Mouse (Mus musculus): ENCODE measurements at regions not wholly inside any gene's neighbourhood (a gene's known extent, or its start where the extent isn't known, plus 50 kb on each side); places are given as distances from the start of the nearest gene placed in this dataset.
A peak's percentile ranks its signal among the peaks of the same experiment; 100 is the strongest.
"Not testable (repeated sequence)": the region's sequence is repeated elsewhere in the genome, so short reads cannot be mapped to it uniquely, and the experiment has no call there.

GRCm38 (mm10) chr3:83416536-83416935, 288.8 kb downstream of the Dchs2 start:
- peak in 1 of 2 experiments; percentile 15 for DNase-seq
- intact Hi-C loops (cut with DNase I), result no loop called here

- peak in 1 of 2 experiments; percentile 4 for DNase-seq
- intact Hi-C loops (cut with DNase I), result no loop called here
These were observed 296.5 kb downstream of the Dchs2 start for GRCm38 (mm10) chr3:83424267-83424666.

DNA sequence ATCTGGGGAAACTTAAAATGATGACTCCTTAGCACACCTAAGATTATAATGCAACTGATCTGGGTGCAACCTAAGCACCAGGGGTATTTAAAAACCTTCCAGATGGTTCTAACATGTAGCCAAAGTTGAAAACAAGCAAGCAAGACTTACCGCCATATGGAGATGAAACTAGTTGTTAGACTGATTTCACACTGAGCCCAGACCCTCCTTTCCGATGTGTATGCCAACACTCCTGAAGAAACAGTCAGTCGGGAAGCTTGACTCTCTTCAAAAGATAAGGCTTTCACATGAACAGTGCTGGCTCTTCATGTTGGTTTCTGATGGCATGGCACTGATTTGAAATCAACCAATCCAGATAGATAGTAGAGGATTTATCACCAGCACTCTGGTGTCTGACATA, 301.6 kb downstream of the Dchs2 start:
- DNase-seq, result no peak
- intact Hi-C loops (cut with DNase I), result no loop called here

GRCm38 (mm10) chr3:83446154-83446667, 318.5 kb downstream of the Dchs2 start:
- intact Hi-C loops (cut with DNase I), result no loop called here
- DNase-seq, result no peak

- intact Hi-C loops (cut with DNase I), result no loop called here
- no peak for DNase-seq
These were observed 315.5 kb upstream of the Sfrp2 start for GRCm38 (mm10) chr3:83450662-83451061.

- peak in 1 of 2 experiments; percentile 30 for DNase-seq
- intact Hi-C loops (cut with DNase I), result no loop called here
These were observed 314.8 kb upstream of the Sfrp2 start for GRCm38 (mm10) chr3:83451317-83451716.

DNA sequence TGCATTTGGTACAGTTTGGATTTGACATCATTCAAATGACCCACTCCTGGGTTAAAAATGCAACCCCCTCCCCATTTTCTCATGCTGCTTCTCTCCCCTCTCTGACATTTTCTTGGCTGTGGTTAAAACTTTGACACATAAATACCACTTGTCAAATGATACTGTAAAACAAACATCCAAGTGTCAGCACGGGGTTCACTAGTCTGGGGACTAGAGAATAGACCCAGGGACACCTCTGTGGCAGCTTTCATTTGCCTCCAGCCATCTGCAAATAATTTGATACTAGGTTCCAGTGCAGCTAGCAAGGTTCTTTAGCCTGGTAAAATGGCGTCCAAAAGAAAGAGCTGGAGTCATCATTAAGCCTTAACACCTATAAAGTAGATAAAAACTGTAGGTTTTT, 312.7 kb upstream of the Sfrp2 start:
- DNase-seq, result no peak
- intact Hi-C loops (cut with DNase I), result no loop called here

DNA sequence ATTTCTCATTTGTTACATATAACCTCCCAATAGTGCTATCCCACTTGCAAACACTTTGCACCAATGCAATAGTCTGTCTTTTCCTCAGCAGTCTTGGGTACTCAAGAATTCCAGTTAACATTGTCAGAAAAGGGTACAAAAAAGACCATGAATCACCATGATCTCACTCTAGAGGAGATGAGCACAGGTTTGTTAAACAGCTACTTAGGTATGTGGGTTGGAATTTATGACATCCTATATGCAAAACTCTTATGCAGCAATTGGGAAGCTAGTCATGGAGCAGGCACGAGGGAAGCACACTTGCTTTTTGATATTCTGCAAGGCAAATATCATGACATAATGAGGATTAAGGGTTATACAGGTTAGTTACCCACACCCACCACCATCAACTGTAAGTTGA, 307.7 kb upstream of the Sfrp2 start:
- DNase-seq, result no peak
- intact Hi-C loops (cut with DNase I), result no loop called here

DNA sequence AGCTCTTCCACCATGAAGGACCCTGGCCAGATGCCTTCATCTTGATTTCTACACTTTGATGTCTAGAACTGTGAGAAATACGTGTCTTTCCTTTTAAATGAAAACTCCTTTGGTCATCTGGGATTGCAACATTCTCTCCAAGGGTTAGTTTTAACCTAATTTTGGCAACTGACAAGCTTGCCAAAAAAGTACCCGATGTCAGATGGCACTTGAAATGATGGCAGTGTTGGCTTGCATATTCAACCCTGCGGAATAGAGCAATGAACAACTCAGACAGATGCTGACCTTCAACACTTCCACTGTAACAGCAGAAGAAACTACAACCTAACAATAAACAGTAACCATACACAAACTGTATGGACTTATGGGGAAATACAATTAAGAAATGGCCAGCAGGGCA, 286.9 kb upstream of the Sfrp2 start:
- intact Hi-C loops (cut with DNase I), result no loop called here
- DNase-seq, result no peak

- no peak for DNase-seq
- intact Hi-C loops (cut with DNase I), result no loop called here
These were observed 285.9 kb upstream of the Sfrp2 start for GRCm38 (mm10) chr3:83480176-83480575.

DNA sequence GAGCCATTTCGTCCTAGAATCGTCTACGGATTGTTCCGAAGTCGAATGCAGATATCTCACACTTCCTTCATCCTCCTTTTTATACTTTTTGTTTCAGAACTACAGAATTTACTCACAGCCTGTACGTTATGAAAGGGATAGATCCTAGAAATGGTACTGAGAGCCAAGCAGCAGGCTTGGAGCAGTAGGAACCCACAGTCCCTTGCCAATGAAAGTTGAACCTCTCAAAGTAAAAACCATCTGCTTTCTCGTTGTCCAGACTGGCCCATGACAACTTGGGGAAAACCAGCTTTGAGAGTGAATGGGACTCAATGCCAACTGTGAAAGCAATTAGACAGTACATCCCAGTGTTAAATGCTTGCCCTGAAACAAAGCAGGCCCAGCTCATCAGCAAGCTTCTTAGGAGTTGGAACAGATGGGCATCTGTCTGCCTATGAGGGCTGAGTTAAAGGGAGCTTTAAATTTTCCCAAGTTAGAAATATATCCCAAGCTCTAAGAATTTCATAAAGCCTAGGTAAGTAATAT, 279.9 kb upstream of the Sfrp2 start:
- no peak for DNase-seq
- intact Hi-C loops (cut with DNase I), result no loop called here

DNA sequence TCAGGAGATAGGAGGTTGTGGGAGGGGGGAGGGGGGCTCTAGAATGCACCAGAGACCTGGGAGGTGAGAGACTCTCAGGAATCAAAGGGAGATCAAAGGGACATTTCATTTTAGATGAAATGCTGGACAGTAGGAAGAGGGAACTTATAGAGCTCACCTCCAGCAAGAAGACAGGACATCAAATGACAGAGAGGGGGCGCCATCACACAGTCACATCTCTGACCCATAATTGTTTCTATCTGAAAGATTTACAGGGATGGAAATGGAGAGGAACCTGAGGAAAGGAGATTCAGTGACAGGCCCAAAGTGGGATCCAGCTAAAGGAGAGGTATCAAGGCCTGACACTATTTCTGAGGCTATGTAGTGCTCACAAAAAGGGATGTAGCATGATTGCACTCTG, 270.5 kb upstream of the Sfrp2 start:
- DNase-seq, result no peak

DNA sequence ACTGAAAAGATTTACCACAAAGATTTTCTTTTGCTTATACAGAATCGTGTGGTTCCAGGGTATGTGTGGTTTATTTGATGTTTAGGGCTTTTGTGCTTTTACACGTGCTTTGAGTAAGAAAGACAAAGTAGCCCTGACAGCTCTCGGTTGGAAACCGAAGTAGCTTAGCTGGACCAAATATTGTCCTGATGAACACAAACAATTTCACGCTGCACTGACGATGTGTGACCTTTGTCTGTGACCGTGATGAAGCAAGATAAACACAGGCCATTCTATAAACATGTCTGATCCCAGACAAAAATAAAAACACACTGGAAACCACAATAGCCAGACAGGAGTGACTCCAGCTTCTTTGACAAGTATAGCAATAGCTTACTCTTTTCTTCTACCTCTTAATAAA, 262.2 kb upstream of the Sfrp2 start:
- no peak for DNase-seq
- intact Hi-C loops (cut with DNase I), result loop anchor here (10.0 kb wide), 1 partner anchor 261 kb away; the partner anchor contains the start of gene Sfrp2

More for the DNA sequence above, 270.5 kb upstream of the Sfrp2 start:
- intact Hi-C loops (cut with DNase I), result no loop called here

DNA sequence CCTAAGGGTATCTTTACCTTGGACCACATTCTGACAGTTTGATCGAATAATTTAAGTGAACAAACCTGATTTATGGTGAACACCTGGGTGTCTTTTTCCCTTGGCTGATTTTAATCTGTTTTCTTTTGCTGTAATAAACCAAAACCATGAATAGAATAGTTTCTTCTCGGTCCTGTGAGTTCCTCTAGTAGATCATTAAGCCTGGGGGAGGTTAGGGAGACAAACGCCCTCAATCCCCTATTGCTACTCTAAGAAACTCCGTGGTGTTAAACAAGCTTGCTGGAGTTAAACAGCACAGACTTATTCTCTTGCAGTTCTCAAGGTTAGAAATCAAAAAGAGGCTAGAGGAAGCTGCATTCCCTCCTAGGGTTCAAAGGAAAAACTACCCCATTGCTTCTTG, 249.5 kb upstream of the Sfrp2 start:
- no peak for DNase-seq
- intact Hi-C loops (cut with DNase I), result no loop called here

DNA sequence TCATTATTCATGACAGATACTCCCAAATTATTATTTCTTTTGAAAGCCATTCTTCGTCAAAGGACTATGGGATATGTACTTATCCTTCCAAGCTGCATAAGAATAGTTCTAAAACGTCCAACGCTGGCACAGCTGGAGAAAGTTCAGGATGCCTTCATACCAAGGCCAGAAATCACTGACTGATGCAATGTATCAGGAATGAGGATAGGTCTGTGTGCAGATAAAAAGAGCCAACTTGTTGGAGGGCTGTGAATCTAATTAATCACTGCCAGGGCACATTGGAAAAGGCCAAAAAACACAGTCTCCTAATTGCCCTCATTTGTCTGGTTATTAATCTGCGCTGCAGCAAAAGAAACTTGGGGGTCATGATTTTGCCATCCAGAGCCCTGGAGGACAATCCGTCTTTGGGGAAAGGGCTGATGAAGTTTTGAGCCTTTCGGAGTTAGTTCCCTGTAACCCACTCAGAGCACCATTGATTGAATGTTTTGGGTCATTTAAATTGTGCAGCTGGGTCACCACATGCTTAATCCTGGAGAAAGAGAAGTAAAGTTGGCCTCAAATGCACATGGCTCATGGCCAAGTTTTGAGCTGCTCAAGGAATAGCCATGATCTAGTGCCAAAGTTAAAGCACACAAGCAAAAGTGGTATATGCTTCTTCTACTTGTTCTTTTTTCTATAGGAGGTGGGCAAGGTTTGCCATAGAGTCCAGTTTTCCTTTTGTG, 248.0 kb upstream of the Sfrp2 start:
- DNase-seq, result no peak
- intact Hi-C loops (cut with DNase I), result no loop called here

GRCm38 (mm10) chr3:83530243-83530847, 235.8 kb upstream of the Sfrp2 start:
- DNase-seq, result no peak
- intact Hi-C loops (cut with DNase I), result no loop called here

- DNase-seq; intact Hi-C loops (cut with DNase I): not testable (repeated sequence)
These were observed 229.5 kb upstream of the Sfrp2 start for GRCm38 (mm10) chr3:83536624-83537023.

GRCm38 (mm10) chr3:83537231-83537630, 228.9 kb upstream of the Sfrp2 start:
- DNase-seq, result no peak
- intact Hi-C loops (cut with DNase I), result no loop called here

- DNase-seq, result no peak
- intact Hi-C loops (cut with DNase I), result no loop called here
These were observed 228.4 kb upstream of the Sfrp2 start for GRCm38 (mm10) chr3:83537711-83538110.

- intact Hi-C loops (cut with DNase I), result no loop called here
- DNase-seq, result no peak
These were observed 227.2 kb upstream of the Sfrp2 start for GRCm38 (mm10) chr3:83538898-83539297.

DNA sequence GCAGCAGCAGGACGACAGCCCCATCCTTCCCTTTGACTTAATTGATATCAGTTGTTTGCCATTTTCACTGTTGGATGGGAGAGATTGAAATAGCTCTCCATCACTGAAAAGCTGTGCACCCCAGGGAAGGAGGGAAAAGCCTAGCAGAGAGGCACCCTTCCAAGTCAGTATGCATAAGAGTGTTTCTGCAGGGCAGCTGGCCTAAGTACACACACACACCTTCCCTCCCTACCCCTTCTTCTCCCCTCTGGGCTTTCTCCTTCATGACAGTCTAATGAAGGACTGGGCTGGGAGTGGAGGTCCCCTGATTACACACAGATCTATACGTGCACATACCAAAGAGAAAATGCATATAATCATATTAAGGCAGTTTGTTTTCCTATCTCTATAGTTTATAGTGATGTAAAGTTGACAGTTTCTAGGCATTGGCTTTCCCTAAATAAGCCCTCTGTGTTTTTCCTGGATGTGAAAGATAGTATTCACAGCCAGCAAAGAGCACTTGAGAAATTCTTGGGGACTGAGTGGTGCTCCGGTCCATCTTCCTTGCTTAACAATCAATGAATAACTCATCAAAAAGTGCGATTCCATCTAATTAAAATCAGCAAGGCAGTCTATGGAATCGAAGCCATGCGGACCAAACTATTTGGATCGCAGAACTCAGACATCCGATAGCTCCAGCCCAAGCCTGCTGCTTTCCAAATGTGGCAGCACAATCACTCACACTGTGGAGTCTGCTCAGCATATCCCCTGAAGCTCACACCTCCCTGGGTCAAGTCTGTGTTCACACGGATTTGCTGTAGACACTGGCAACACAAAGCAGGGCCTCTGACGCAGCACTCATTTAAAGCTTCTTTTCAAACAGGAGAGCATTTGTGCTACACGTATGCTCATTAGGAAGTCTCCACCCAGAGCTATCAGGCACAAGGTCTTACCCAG, 224.9 kb upstream of the Sfrp2 start:
- intact Hi-C loops (cut with DNase I), result no loop called here
- DNase-seq, result no peak
